Mouse (Mus musculus) thymus, postnatal 0 days (tissue): ENCODE results near the gene Vac14. TPM values are rescaled to one million over a fixed set of nuclear protein-coding genes. Genes with fewer than 3 reads are reported as not detected.
"Not testable (repeated sequence)": the region's sequence is repeated elsewhere in the genome, so short reads cannot be mapped to it uniquely, and the experiment has no call there.

Experiments
- DNase-seq: peaks from one replicate; pipeline ENCODE4 v3.0.0-alpha.2; 2015; ENCODE audit warnings: low spot score
- polyA plus RNA-seq: library from polyadenylated mRNA; unstranded; fragments of >200 nt; fragmentation: Nextera tagmentation; extraction: Ambion mirVana; gene quantifications from 2 replicates; pipeline ENCODE4 v1.2.1, GENCODE M21; 2015

The Vac14 gene
- polyA plus RNA-seq, 1 experiment from 2014 or later: 15.9 TPM

DNA sequence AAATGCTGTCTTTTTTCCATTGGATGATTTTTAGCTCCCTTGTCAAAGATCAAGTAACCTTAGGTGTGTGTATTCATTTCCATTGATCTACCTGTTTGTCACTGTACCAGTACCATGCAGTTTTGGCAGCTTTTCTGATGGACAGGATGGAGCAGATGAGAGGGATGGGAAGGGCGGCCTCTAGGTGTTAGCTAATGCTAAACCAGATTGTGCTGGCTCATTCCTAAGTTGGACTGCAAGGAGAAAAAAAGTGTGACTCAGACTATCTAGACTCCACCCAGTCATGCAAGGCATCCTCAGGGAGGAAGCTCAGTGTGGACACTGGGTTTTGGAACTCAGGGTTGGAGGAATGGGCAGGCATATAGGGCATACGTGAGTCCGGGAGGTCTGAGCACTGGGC, 30.2 kb downstream of the Vac14 start:
- DNase-seq: no peak

DNA sequence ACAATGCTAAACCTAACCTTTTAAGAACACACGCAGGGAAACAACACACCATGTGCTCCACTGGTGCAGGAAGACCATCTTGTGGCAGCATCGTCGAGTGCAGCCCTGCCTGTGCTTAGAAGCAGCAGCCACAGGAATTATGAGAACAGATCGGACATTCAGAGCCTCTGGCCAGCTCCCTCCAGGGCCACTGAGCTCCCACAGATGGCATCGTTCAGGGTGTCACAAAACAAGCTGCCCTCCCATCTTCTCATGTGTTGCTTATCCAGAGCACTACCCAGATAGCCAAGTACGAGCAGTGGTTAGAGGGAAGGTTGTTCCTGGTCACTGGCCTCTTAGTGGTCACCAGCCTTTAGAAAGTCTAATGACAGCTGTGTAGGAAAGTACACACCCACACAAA, 30.9 kb downstream of the Vac14 start:
- DNase-seq: no peak

DNA sequence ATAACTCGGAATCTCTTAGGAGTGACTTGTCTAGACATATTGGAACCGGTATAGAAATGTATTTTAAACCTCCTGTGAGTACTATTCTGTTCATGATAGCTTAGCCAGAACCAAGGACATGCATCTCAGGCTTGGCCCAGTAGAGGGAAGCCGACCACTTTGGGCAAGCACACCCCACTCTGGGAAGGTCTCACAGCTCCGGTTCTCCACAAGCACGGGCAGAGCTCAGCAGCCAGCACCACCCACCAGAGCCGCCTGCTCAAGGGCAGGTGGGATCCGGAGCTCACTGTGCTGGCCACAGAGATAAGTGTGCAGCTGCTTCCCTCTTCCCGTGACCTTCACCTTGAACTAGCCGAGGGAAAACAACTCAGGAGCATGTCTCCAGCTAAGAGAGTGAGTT, 32.5 kb downstream of the Vac14 start:
- no peak for DNase-seq

DNA sequence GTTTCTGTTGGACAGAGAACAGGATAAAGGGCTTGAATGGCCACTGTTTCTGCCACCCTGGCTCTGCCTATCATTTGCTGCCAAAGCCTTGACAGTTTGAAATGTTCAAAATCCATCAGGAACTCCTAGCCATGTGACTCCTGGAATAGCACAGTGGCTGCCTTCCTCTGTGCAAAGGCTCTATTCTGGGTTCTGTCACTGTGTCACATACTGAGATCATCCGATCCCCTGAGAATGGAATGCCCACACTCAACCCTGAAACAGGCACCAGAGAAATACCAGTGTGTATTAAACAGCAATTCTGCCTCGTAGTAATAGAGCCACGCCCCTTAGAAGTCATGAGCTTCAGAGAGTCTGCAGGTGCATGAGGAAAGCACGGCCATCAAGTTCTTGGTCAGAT, 33.5 kb downstream of the Vac14 start:
- no peak for DNase-seq

DNA sequence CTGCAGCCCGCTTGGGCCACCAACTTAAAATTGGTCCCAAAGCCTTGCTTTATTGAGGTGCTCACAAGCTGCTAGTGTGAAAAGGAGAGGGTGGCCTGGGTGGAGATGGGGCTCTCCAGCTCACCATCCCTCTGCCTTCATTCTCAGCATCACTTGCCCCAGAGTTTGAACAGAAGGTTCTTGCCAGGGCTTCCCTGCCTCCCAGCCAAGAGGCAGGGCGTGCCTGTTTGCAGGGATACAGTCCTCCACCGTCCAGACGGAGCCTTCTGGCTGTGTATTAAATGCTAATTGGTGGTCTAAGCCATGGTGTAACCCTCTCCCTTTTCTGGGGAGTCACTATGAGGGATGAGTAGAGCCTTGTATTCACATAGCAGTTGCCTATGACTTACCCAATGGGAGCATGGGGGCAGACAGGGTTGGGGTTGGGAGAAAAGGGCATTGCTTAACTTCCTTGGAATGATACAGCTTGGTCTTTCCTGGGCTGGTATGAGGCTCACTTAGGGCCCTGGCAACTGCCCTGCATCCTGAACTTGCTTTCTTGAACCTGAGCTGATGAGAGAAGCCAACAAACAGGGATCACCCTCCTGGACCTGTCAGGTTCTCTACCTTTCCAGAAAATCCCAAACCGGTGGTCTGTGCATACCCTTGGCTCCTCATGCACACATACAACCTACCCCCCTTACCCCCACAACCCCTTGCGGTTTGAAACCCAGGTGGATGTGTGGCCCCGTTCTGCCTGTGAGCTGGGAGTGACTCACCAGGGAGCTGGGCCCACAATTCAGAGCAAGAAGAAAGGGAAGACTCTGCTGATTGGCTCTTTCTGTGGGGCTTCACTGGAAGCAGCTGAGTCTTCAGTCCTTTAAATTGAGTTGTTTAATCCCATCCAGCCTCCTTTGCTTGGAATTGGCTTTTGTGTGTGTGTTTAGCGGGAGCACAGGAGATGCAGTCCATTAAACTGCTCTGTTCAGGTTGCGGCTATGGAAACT, 36.0 kb downstream of the Vac14 start:
- DNase-seq: no peak

DNA sequence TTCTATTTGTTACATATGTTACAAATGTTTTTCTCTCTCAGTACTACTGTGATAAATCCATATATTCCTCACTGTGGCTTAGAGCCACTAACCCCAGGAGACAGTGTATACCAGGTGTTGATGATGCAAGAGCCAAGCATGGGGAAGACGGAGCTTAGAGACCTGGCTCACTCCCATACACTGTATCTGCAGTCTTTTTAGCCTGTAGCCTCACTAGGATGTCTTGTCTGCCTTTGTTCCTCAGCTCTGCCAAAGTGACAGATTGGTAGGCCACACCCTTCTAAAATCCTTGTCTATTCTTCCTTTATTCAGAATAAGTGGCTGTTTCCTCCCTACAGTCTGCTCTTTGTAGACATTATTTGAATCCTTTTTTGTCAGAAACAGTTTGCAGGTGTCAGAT, 37.4 kb downstream of the Vac14 start:
- no peak for DNase-seq

DNA sequence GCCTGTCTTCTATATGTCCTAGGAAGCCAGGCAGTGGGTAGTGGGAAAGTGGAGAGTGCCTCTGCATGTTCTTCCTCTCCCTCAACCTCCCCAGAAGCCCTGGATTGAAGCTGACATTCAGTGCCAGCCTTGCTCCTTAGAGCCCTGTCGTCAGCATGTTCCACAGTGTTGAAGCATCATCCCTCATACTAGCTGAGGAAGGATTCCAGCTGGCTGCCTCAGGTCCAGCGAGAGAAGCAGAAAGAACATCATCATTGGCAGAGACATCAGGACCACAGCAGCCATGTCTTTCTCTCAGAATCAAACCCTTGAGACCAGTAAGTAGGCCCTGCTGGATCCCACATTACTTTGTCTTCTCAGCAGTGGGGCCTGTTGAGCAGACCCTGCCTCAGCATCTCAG, 39.3 kb downstream of the Vac14 start:
- DNase-seq: no peak

DNA sequence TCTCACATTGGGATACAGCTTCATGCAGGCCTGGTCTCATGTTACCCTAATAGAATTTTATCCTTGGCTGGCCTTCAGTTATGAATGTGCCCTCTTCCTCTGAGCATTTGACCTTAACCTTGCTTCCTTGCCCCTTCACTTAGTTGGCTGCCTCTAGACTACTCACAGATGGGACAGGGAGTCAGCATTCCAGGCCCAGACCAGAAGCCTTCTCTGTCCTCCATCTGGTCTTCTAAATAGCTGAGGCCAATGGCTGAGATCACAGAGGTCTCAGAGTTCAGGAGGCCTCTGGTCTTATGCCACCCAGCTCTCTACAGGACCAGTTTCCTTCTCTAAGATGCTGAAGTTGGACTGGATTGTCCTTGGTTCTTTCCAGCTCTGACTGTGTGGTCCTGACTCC, 41.7 kb downstream of the Vac14 start:
- DNase-seq: no peak

DNA sequence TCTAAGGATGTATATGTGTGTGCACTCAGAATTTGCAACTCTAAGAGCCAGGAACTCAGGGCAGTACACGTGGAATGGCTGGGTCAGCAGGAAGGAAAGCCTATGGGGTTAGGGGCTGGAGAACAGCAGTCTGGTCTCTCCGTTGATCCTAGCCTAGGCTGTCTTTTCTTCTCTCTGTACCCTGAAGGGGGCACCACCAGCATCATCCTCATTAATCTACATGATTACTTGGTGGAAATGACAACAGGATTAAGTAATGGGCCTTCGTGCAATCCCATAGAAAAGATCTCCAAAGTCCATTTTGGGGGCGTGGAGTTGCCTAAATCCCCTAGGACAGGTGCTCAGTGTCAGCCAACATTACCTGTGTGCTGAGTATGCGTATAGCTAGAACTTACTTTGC, 44.2 kb downstream of the Vac14 start:
- DNase-seq: no peak

DNA sequence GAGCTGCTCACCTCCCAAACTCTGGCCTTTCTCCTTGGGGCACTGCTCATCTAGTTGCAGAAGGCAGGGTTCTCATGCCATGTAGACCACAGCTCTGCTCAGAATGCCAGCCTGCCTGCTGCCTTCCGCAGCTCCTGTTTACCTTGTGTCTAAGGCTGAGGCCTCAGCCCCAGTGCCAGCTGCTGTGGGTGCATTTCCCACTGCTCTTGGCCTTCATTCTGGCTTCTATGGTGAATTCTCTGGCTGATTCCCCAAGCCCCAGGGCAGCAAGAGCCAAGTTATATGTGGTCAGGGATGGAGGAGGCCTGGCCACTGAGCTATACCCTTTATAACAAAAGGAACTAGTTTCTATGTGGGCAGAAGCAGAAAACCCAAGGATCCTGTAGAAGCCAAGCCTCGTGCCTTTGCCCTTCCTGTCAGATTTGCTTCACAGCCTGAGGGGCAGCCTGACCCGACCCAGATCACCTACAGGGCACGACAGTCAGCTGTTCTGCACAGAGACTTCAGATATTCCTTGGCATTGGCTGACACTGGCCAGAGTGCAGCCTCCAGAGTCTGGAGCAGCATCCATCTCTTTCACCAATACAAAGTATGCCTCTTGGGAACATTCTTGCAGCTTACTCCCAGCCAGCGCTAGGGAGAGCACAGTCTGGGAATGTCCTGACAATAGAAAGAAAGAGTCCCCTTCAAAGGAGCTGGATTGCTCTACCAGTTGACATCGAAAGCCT, 44.8 kb downstream of the Vac14 start:
- DNase-seq: no peak

DNA sequence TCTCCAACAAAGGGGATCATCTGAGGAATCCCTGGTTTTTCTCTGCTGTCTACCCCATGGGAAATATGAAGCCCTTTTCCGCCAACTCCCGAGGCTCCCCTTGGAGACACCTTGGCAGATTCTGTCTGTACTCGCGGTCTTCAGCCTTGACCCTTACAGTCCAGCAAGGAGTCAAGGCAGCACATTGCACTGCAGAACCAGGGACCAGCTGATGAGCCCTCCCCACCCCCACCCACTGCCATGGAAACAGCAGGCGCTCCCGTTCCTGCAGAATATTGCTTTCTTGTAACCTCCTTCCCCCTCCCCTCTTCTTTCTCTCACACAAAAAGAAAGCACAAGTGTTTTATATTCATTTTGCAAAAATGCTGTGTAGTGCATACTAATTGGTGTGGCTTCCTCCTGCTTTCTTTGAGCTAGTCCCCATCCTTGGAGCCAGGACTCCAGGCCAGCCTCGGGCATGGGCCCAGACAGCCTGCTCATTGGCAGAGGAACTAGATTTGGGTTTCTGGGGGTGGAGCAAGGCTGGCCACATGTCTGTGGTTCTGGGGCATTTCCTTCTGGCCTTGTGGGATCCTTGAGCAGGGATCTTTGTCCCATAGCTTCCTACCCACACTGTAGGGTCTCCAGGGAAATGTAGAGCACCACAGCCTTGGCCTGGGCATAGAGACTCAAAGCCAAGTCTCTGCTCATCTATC, 46.0 kb downstream of the Vac14 start:
- no peak for DNase-seq

DNA sequence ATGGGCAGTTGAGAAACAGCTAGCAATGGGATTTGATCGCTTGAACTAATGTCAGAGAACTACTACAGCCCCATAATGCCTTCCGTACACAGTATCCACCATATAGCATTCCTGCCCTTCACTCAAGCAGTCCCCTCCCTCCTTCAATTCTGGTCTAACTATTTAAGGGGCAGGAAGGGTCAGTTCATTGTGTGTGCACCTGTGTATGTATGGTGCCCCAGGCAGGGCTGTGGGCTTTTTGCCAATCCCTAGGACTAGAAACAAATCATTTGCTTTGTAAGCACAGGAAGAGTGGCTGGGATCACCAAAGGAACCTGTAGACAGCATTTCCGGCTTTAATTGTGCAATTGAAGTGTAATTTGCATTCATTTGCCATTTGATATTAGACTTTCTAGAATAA, 46.6 kb downstream of the Vac14 start:
- no peak for DNase-seq

DNA sequence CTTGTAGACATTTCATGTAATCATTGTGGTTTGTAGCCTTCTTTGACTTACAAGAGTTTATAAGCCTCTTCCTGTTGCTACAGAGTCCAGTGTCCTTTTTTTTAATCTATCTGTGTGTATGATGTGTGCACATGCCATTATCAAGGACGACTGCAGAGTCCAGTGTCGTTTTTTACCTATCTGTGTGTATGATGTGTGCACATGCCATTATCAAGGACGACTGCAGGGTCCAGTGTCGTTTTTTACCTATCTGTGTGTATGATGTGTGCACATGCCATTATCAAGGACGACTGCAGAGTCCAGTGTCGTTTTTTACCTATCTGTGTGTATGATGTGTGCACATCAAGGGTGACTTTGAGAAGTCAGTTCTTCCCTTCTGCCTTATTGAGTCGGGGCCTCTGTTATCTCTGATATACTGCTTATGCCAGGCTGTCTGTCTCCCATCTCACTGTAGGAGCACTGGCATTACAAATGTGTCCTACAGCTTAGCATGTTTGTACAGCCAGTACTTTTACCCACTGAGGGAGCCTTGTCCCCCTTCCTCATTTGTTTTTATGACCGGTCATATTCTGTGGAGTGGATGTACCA, 49.3 kb downstream of the Vac14 start:
- DNase-seq: not testable (repeated sequence)

DNA sequence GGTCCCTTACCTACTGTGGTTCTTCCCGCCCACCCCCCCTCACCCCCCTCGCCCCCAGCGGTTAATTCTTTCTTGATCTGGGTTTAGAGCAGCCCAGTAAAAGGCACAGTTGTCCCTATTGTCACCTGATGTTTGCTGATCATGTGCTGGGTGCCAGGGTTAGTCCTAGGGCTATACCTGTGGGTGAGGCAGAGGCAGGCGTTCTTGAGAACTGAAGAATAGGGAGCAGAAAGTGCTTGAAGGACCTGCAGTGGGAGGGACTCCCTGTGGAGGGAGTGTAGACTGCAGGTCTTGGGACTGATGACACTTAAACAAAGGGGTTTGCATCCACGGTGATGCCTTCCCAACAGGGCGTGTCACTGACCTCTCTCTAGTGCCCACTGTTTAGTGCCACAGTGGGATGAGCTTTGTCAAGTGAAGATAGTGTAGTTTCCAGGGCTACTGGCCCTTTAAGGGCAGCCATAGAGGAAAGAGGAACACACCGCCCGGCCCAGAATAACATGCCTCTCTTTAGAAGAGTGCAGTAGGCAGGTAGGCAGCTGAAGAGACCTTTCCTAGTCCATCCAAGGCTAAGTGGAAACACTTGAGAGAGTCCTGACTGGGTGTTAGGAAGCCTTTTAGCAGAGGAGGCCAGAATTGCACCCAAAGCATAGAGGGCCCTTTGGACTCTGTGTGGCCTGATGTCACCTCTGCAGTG, 51.7 kb downstream of the Vac14 start:
- DNase-seq: no peak

DNA sequence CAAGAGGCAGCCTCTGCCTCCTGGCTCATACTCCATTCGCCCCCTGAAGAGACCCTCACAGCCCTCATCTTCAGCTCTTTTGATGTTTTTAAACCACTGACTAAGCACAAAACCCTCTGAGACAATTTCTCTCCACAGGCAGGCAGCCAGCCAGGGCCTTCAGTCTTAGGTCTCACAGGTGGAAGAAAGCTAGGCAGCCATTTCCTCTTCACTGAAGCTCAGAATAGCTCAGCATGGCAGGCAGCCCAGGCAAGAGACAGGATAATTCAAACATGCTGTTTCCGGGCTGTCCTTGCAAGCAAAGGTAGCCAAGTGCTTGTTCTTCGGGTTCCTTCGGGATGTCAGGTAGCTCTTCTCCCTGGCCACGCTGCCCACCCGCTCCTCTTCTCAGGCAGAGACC, 52.9 kb downstream of the Vac14 start:
- DNase-seq: no peak

DNA sequence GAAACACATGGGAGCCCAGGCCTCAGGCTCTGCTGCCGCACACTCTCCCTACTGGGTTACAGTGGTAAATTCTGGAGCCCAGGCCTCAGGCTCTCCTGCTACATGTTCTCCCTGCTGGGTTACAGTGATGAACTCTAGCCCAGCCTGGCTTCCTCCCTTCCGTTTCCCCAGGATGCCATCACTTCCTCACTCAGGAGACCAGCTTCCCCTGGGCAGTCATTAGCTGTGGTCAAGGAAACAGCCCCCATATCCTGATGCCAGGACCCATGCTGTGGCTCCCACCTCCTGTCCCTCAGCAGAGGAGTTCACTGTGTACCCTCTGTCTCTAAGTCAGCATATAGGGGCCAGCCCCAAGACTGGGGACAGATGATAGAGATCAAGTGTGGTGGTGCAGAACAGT, 53.7 kb downstream of the Vac14 start:
- DNase-seq: no peak

DNA sequence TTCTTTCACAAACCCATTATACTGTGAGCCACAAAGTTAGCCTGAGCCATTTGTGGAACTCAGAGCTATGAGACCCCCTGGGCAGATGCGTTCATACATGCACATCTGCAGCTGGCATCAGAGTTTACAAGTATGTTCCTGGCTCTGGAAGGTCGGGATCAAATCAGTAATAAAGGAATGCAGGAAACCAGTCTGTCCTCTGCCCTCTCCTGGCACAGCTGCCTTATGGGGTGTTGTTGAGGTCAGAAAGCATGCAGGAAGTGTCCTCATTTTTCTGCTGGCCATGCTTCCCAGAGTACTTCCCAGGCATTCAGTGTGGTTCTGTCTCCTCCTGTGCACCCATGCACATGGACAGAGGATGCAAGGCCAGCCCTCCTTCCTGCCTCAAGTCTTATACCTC, 54.8 kb downstream of the Vac14 start:
- no peak for DNase-seq

DNA sequence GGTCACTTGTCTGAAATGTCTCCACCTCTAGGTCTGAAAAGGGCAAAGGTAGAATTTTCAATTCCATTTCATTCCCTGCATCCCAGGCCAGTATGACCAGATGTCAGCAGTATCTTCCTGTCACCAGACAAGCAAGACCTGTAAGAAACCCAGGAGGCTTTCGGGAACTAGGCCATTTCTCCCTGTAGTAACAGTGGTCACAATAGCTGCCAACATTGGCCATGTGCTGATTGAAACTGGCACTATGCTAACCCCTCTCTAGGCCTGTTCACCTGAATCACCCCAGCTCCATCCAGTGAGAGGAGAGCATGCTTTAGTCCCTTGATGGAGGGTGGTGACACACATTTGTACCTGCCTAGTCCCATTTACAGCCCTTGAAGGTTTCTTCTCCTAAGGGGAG, 56.2 kb downstream of the Vac14 start:
- no peak for DNase-seq

DNA sequence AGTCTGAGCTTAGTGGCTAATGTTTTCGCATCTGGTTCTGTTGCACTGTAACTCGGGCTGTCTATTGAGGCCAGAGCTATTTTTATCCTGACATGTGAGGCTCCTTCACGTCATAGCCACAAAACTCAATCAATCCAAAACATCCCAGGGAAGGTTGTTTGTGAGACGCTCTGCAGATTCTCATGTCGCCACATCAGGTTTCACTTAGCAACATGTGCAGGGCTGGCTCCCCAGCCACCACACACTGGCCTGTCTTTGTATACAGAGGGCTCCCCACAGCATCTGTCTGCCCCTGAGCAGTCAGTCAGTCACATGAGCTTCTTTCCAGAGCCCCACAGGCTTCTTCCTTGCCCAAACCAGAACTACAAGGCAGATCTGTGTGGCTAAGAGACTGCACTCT, 58.3 kb downstream of the Vac14 start:
- DNase-seq: no peak

DNA sequence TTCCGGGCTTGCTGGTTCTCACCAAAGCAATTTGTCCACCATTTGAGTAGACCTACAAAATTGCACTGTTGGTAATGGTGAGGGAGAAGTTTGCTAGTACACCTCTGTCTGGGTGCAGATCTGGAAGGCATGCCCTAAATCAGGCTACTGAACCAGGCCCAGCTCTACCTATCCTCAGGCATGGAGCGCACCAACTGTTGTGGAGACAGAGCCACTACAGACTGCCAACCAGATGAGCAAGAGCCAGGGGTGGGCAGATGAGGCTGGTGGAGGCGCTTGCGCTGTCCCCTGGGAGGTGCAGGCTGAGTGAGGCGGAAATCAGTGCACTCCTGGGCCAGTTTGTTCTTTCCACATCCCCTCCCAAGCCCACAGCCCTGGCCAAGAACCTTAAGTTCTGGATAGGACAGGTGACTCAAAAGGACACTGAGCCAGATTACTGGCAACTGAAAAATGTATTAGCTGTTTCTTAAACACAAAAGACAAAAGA, 58.8 kb downstream of the Vac14 start:
- DNase-seq: no peak

DNA sequence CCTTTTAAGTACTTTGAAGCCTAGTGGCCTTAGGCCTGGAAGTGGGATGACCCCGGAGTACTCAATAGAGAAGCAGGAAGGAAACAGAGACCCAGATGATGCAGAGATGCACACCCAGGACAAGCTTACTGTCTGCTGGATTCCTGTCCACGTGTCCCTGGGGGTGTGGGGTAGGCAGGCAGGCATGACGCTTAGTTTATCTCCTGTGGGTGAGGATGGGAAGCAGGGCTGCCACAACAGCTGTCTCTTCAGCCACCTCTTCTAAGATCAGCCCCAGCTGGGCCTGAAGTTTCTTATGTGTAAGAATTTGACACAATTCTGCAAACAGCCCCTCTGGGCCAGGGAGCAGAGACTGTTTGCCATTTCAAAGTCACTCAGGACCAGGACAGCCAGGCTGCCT, 60.6 kb downstream of the Vac14 start:
- no peak for DNase-seq
